Comparison of ENCODE assay signal across 14 mouse cellular contexts in genomic region chr11:114792931-114793494, GRCm38 (mm10). TPM values are rescaled to one million over a fixed set of nuclear protein-coding genes. Genes with fewer than 3 reads are reported as not detected.
A peak's percentile ranks its signal among the peaks of the same experiment; 100 is the strongest.
DNase-seq lines count a peak whose midpoint lies in the region; ATAC-seq and TF ChIP-seq lines count a peak whose summit lies in the region.
"Had no signal": no experiment of that assay in that cellular context is flagged by ENCODE, and none has a peak within 500 bp of the region (broad histone marks: within the 10 kb centered on the region; RNA-seq: fewer than 3 reads in every experiment).

No protein-coding gene starts in this region.

- peak; percentile 57 for DNase-seq in cerebellum, adult 9-10 months
- DNase-seq in cerebellum, postnatal 4 days (ENCODE audit: low spot score in 2 of 2), result no peak
- DNase-seq in brain, adult 2 months (ENCODE audit: low read depth, low spot score), result peak; percentile 57
- peak; percentile 41 for DNase-seq in forebrain, postnatal 0 days
- no peak for DNase-seq in lung, postnatal 25 days (ENCODE audit: low spot score)
- DNase-seq in adrenal gland, adult (ENCODE audit: inconsistent age in 2 of 2, low spot score in 1 of 2), result no peak
- DNase-seq: adrenal gland, adult 8-10 months; gastrocnemius, postnatal 36 days; liver, postnatal 0 days had no signal

- H3K4me2 ChIP-seq in forebrain, postnatal 0 days (ENCODE audit: low read depth), result peak overlapping the region; percentile 72
- H3K4me2 ChIP-seq in midbrain, embryonic 12.5 days (replicated peaks), result peak overlapping the region; percentile 90
- H3K4me2 ChIP-seq in heart, embryonic 11.5 days, result no peak overlapping the region

- TF ChIP-seq CTCF in forebrain, postnatal 0 days (IDR thresholded peaks at IDR 0.05; ENCODE audit: low read depth), result no peak

- no peaks in the 10 kb centered on the region for H3K36me3 ChIP-seq in forebrain, postnatal 0 days (ENCODE audit: insufficient read depth)
- 0 out of 2 replicates have a peak, but pooled peaks cover 4% of the 10 kb centered on the region for H3K36me3 ChIP-seq in midbrain, embryonic 12.5 days
- no peaks in the 10 kb centered on the region for H3K36me3 ChIP-seq in heart, embryonic 11.5 days (ENCODE audit: control insufficient read depth, insufficient read depth, low read length)

- H3K4me3 ChIP-seq in forebrain, postnatal 0 days (ENCODE audit: low read depth, low read length), result no peak overlapping the region
- H3K4me3 ChIP-seq in midbrain, embryonic 12.5 days, result peak overlapping the region; percentile 48
- H3K4me3 ChIP-seq in heart, embryonic 11.5 days (ENCODE audit: low read depth, low read length), result no peak overlapping the region

- H3K27me3 ChIP-seq in forebrain, postnatal 0 days (ENCODE audit: insufficient read depth, low read length), result 0 out of 2 replicates have a peak, but pooled peaks cover 3% of the 10 kb centered on the region
- H3K27me3 ChIP-seq in midbrain, embryonic 12.5 days, result peaks cover 61% of the 10 kb centered on the region
- peaks cover 69% of the 10 kb centered on the region for H3K27me3 ChIP-seq in heart, embryonic 11.5 days (ENCODE audit: control insufficient read depth, insufficient read depth, low read length)

- H3K9me3 ChIP-seq in forebrain, postnatal 0 days (ENCODE audit: low read length), result no peaks in the 10 kb centered on the region
- no peaks in the 10 kb centered on the region for H3K9me3 ChIP-seq in midbrain, embryonic 12.5 days
- no peaks in the 10 kb centered on the region for H3K9me3 ChIP-seq in heart, embryonic 11.5 days (replicated peaks; ENCODE audit: control insufficient read depth, low read length)

- H3K27ac ChIP-seq in forebrain, postnatal 0 days (ENCODE audit: low read depth, low read length), result peak overlapping the region; percentile 95
- H3K27ac ChIP-seq in midbrain, embryonic 12.5 days (replicated peaks), result no peak overlapping the region
- H3K27ac ChIP-seq in heart, embryonic 11.5 days (ENCODE audit: low read depth, low read length), result no peak overlapping the region
- H3K27ac ChIP-seq: kidney, postnatal 0 days had no signal

- WGBS in forebrain, postnatal 0 days, result 44% methylated on average over 5 of the region's 5 CpGs
- WGBS in midbrain, embryonic 12.5 days, result 48% methylated on average over 5 of the region's 5 CpGs
- 41% methylated on average over 5 of the region's 5 CpGs for WGBS in heart, embryonic 11.5 days (ENCODE audit: insufficient replicate concordance)

- no peak for ATAC-seq in forebrain, postnatal 0 days
- ATAC-seq in midbrain, embryonic 12.5 days (ENCODE audit: low FRiP score, low read depth), result no peak
- ATAC-seq in heart, embryonic 11.5 days (replicated peaks; ENCODE audit: insufficient number of reproducible peaks, low FRiP score, low TSS enrichment), result no peak
- ATAC-seq: liver, postnatal 0 days had no signal

- H3K9ac ChIP-seq in forebrain, postnatal 0 days, result no peak overlapping the region
- no peak overlapping the region; the same call in 1 of the 2 replicates for H3K9ac ChIP-seq in midbrain, embryonic 12.5 days (replicated peaks)
- no peak overlapping the region for H3K9ac ChIP-seq in heart, embryonic 11.5 days (ENCODE audit: low read depth, low read length)
- H3K9ac ChIP-seq: liver, postnatal 0 days had no signal

- peaks cover 31% of the 10 kb centered on the region for H3K4me1 ChIP-seq in forebrain, postnatal 0 days (ENCODE audit: insufficient read depth)
- peaks cover 79% of the 10 kb centered on the region for H3K4me1 ChIP-seq in midbrain, embryonic 12.5 days
- H3K4me1 ChIP-seq in heart, embryonic 11.5 days (ENCODE audit: control insufficient read depth, insufficient read depth, low read length), result peaks cover 17% of the 10 kb centered on the region; the same call in 1 of the 2 replicates

RNA-seq across cellular contexts. Expression of gene Btbd17, which starts 2.7 kb away (rescaled TPM):
- 28.2 and 29.1 TPM in 2 replicates for total RNA-seq in forebrain, postnatal 0 days (2014; rRNA removed)
- 12.0 and 20.1 TPM in 2 replicates for polyA plus RNA-seq in forebrain, postnatal 0 days (2015; fragmentation: Nextera tagmentation; extraction: Ambion mirVana)
- polyA plus RNA-seq in midbrain, embryonic 12.5 days (2016; fragmentation: Nextera tagmentation; extraction: Ambion mirVana), result 61.0 and 68.5 TPM in 2 replicates
- 0.09 TPM in 1 of 2 replicates, not detected in the other for polyA plus RNA-seq in heart, embryonic 11.5 days (2014; fragmentation: Nextera tagmentation; extraction: Ambion mirVana)
- total RNA-seq: adrenal gland, adult 8-10 months; hematopoietic stem cell, adult 5-6 weeks had no signal
- polyA plus RNA-seq: liver, postnatal 0 days had no signal

RNA-seq across cellular contexts. Expression of gene Gpr142, which starts 5.7 kb away (rescaled TPM):
- total RNA-seq in forebrain, postnatal 0 days (2014; rRNA removed), result not detected in 2 replicates
- not detected in 2 replicates for polyA plus RNA-seq in forebrain, postnatal 0 days (2015; fragmentation: Nextera tagmentation; extraction: Ambion mirVana)
- not detected in 2 replicates for polyA plus RNA-seq in midbrain, embryonic 12.5 days (2016; fragmentation: Nextera tagmentation; extraction: Ambion mirVana)
- polyA plus RNA-seq in heart, embryonic 11.5 days (2014; fragmentation: Nextera tagmentation; extraction: Ambion mirVana), result 0.27 TPM in 1 of 2 replicates, not detected in the other
- total RNA-seq: adrenal gland, adult 8-10 months; gastrocnemius, postnatal 36 days; hematopoietic stem cell, adult 5-6 weeks; left cerebral cortex, postnatal 36 days had no signal
- polyA plus RNA-seq: kidney, postnatal 0 days; liver, postnatal 0 days had no signal

RNA-seq across cellular contexts. Expression of gene Kif19a, which starts 27.8 kb away (rescaled TPM):
- total RNA-seq in forebrain, postnatal 0 days (2014; rRNA removed), result 3.2 TPM in 2 replicates
- 0.57 and 0.79 TPM in 2 replicates for polyA plus RNA-seq in forebrain, postnatal 0 days (2015; fragmentation: Nextera tagmentation; extraction: Ambion mirVana)
- polyA plus RNA-seq in midbrain, embryonic 12.5 days (2016; fragmentation: Nextera tagmentation; extraction: Ambion mirVana), result 0.45 and 0.73 TPM in 2 replicates
- 0.13 TPM in 1 of 2 replicates, not detected in the other for polyA plus RNA-seq in heart, embryonic 11.5 days (2014; fragmentation: Nextera tagmentation; extraction: Ambion mirVana)

RNA-seq across cellular contexts. Expression of gene Gprc5c, which starts 57.9 kb away (rescaled TPM):
- total RNA-seq in forebrain, postnatal 0 days (2014; rRNA removed), result 4.4 and 7.9 TPM in 2 replicates
- 5.5 and 5.8 TPM in 2 replicates for polyA plus RNA-seq in forebrain, postnatal 0 days (2015; fragmentation: Nextera tagmentation; extraction: Ambion mirVana)
- 10.4 and 16.8 TPM in 2 replicates for polyA plus RNA-seq in midbrain, embryonic 12.5 days (2016; fragmentation: Nextera tagmentation; extraction: Ambion mirVana)
- 21.8 and 23.0 TPM in 2 replicates for polyA plus RNA-seq in heart, embryonic 11.5 days (2014; fragmentation: Nextera tagmentation; extraction: Ambion mirVana)
- total RNA-seq: hematopoietic stem cell, adult 5-6 weeks had no signal

Comparison
In these comparisons a context has a peak if more than half of its experiments do, and no peak if none do; other contexts are left out.
1. DNase-seq: peak in cerebellum, adult 9-10 months (single experiment), brain, adult 2 months (single experiment) and forebrain, postnatal 0 days (single experiment); none in cerebellum, postnatal 4 days (0 of 2), lung, postnatal 25 days (single experiment) and adrenal gland, adult (0 of 2).
2. RNA of gene Btbd17, which starts 2.7 kb away (polyA plus RNA-seq): 61.0 to 68.5 TPM in midbrain, embryonic 12.5 days and 12.0 to 20.1 TPM in forebrain, postnatal 0 days; 0.09 TPM in heart, embryonic 11.5 days; every median in the first group is over 10 times any median in the second.